Mouse (Mus musculus) c-Kit-negative CD71-positive TER-119-positive erythroid progenitor cells, embryonic 14.5 days (primary cell): ENCODE results near the gene Plpp1.

Experiments
- DNase-seq: peaks from one replicate; pipeline ENCODE4 v3.0.0-alpha.2; 2013; ENCODE audit warnings: low read depth, low spot score

Plpp1 gene

DNA sequence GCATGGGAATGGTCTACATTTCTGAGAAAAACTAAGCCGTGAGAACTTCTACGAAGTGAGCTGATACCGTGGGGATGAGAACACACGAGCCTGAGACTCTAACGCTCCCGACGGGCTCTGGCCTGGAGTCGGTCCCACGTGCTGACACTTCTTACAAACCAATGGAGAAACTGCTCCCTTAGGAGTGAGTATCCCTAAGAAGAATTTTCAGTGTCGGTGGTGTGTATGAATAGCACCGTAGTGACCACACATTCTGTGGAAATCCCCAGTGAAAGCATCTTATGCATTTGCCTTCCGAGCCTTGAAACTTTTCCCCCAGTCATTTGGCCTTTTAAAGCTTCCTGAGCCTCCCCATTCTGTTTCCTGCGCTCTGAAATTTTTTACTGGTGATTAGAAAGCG is 27.7 kb upstream of the Plpp1 start:
- DNase-seq = no peak

DNA sequence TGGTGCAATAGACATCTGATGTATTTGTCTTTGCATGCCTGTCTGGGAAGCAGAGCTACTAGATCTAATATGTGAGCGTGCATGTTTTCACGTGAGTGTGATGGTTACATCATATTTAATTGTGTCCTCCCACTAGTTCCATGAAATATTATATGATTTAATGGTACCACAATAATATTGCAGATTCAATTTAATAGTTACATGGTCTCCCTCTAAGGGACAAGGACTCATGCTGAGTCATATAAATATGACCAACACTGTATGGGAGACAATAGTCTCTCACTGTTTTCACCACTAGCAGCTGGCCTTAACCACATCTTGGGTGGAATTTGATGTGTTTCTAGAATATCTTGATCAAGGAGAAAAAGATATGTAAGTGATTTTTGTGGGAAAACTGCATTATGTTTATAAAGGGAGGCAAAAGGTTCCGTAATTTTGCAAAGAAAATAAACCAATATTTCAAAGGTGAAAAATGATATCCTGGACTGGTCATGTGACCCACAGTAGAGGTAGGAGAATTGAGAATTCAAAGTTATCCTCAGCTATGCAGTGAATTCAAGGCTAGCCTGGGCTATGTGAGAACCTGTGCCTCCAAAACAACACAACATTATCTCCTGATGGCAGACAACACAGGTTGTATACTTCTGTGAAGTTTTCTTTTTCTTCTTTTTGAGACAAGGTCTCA is 26.5 kb upstream of the Plpp1 start:
- DNase-seq = no peak

DNA sequence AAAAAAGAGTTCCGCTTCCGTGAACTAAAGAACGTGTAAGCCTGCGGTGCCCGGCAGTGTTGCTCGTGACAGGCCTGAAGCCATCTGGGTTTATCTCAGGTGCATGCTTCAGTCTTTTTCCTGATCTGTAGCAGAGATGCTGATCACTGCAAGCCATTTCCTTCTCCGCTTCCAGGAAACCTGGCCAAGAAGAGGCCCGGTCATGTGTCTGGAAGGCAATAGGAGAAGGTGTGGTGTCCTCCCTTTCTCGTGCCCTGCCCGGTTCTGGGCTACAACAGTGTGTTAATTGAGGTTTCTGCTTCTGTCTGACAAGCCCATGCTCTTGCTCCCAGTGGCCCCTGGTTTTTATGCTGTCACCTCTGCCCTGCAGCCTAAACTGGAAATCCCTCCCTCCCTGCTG is 24.7 kb upstream of the Plpp1 start:
- DNase-seq = no peak

DNA sequence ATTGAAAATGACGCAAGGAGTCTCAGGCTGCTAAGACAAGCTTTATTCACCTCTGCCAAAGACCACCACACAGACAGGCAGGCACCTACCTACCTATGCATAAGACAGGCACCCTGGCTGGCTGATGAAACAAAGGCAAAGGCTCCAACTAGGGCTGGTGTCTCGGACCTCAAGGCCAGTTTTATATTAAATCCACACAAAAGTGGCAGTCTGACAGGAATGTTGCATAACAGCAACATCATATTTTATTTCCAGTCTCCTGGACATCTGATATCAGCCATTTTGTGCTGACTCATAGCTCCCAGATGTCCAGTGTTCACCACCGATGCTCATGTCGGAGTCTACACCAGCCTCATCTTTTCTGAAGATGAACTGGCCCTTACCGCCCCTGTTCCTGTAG is 22.2 kb upstream of the Plpp1 start:
- DNase-seq = no peak

DNA sequence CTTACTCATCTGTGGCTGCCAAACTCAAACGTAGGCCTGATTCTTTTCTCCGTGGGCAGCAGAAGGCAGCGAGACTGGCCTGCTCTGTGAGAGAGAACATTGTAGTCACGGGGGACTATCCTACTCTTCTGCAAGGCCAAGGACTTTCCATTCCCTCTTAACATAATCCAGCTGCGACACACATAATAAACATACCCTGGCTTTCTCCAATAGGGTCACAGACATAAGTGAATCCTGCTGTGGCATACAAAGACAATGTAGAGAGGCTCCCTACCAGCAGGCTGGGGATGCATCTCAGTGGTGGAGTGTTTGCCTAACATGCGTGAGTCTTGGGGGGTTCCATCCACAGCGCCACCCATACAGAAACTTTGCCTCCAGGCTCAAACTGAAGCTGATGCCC is 15.3 kb upstream of the Plpp1 start:
- DNase-seq = no peak

DNA sequence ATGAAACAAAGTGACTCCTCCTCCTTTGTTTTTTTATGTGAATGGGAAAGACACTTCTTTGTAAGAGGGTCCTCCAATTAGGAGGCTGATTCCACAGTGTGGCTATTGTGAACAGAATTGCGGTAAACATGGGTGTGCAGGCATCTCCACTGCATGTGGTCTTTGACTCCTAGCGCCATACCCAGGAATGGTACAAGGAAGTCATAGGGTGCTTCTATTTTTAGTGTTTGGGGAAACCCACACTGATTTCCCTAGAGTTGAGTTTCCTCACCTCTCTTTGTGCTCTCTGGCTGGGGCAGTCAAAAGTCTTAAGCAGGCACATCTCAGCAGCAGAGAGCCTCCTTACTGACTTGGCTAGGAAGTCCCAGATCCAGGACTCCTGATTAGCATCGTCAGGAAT is 14.4 kb upstream of the Plpp1 start:
- DNase-seq = no peak

DNA sequence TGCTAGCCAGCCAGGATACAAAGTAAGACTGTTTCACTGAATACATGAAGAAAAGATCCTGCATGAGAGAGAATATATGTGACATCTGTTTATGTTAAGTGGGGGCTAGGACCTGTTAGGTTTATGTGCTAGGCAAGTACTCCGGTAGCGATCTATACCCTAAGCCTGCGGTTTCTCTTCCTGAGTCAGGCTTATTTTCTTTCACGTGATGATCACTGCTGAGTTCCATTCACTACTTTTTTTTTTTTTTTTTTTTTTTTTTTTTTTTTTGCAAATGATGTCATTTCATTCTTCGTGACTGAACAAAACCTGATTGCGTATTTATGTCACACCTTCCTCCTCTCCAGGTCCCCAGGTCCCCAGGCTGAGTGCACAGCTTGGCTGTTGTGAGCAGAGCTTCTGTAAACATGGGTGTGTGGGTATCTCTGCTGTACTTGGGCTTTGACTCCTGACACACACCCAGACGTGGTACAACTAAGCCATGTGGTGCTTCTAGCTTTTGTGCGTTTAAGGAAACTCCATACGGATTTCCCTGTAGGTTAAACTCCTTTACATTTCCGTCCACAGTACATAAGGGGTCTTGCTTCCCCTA is 13.6 kb upstream of the Plpp1 start:
- DNase-seq = no peak

DNA sequence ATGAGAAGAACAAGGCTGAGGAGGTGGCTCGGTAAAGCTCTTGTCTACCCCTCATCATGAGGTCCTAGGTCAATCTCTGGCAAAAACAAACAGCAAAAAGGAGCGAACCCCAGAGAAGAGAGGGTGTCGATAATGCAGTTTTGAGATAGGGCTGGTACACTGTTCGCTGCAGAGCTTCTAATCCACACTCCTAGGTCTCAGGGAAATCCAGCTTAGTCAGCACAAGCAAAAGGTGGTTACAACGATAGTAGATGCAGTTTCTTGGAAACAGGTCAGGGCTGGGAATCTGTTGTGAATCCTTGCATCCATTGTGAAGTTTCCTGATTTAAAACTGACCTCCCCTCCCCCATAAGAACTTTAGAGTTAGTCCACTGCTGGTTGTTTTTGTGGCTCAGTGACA is 9.8 kb upstream of the Plpp1 start:
- no peak for DNase-seq

DNA sequence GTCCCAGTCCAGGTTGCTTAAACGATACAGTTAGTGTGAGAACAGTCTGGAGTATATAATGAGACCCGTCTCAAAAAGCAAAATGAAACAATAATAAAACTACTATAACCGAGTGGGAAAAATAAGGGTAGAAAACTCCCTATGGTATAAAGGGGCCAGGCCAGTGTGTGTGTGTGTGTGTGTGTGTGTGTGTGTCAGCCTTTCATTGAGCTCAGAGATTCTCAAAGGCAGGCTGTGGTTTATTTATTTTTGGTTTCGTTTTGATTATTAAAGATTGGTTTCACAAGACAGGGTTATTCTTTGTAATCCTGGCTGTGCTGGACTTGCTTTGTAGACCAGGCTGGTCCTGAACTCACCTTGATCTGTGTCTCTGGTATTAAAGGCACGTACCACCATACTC is 8.7 kb upstream of the Plpp1 start:
- DNase-seq = no peak

DNA sequence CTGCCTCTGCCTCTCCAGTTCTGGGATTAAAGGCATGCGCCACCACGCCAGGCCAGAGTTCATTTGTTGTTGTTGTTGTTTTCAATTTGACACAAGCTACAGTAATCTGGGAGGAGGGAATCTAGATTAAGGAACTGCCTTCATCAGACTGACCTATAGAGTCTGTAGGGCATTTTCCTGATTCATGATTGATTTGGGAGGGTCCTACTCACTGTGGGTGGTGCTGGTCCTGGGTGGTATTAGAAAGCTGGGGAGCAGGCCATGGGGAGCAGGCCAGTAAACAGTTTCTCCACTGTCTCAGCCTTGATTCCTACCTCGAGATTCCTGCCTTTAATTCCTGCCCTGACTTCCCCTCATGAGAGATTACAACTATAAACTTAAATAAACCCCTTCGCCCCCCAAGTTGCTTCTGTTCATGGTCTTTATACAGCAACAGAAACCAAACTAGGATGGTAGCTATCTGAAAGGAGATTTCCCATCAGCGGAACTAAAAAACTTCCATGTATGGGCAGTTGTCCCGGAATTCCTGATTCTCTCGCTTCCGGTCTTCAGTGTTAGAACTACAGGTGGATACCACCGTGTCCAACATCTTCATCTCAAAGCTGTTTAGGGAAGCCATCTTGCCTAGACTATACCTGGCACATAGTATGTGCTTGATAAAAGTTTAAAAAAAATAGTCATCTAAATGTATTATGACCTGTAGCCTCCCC is 2.2 kb upstream of the Plpp1 start:
- DNase-seq = no peak

DNA sequence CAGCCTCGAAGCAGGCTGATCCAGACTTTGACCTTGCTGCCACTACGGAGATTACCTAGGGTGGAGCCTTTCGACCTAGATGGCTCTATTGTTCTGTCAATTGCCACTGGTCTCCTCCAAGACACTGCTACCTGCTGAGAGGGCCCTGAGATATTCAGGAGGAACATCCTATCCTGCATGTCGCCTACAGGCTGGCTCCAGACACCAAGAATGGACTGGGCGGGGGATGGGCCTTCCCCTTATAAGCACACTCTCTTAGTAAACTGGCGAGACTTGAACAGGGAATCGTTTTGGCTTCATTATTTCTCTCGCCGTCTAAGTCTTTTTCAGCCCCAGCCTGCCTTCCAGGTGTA is 1.7 kb upstream of the Plpp1 start:
- DNase-seq = no peak

DNA sequence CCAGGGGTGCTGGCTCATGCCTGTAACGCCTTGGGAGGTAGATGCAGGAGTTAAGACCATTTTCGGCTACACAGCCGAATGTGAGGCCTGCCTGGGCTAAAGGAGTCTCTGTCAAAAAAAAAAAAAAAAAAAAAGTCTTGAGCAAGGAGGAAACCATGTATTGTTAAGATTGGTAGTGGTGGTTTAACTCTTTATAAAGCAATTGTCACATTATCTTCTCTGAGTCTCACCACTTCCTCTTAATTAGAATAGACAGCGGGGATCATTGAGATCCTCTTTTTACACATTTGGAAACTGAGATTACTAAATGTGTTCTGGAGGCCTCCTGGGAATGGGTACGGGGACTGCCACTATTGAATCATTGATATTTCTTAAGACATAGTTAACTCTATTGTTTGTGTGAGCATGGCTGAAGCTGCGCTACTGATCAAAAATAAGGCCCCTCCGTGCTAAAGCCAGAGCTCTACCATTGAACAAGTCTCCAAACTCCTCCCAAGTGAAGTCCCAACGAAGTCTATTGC is 811 bp upstream of the Plpp1 start:
- no peak for DNase-seq

DNA sequence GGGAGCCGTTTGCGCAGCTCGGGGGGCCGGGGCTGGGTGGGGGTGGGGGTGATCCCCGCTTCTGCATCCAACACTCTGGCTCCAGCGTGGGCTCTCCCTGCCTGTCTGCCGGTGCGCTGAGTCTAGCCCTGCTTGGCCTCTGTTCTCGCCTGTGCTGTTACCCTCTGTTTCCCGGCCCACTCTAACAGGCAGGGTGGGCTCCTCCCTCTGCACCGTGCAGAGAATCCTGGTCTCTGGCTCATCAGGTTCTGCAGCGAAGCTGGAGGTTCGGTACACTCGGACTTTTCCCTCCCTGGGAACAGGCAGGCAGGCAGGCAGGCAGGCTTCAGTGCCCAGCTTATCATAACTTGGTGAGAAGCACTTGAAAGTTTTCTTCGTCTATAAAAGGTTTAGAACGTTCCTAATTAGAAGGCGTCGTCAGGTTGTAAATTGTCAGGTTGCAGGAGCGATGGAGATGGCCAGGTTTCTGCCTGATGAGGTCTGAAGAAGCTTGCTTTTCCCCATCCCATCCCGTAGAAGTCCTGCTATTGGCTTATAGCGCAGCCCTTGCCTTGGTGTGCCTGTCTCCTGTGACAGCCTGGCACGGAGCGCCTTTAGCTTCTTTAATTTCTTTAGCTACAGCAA is 901 bp downstream of the Plpp1 start:
- DNase-seq = peak; percentile 38

DNA sequence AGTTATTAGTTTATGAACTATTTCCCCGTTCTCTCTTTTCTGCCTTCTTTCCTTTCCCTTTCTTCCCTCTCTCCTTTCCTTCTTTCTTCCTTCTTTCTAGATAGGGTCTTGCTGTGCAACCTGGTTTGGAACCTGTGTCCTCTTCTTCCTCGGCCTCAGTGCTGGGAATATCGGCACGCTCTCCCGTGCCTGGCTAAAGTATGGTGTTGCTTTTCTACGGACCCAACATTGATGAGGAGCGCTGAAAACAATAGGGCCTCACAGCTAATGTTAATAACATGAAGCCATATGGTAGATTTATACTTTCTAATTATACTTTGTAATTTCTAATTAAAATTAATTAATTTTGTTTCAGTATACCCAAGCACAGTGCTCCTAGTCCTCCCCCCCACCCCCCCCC is 2.5 kb downstream of the Plpp1 start:
- no peak for DNase-seq

DNA sequence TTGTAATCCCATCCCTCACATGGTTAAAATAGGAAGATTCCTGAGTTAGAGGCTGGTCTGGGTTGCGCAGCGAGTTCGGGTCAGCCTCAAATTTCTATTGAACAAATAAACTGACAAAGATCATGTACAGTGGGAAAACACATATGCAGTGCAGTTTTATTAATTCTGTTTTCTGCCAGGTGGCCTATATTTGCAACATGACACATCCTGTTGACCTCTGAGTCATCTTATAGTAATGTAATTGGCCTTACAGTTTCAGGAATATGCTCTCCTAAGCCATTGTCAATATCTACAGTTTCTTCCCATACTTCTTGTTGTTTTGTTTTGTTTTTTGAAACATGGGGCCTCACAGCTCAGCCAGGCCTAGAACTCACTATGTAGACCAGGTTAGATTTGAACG is 3.1 kb downstream of the Plpp1 start:
- DNase-seq = no peak

DNA sequence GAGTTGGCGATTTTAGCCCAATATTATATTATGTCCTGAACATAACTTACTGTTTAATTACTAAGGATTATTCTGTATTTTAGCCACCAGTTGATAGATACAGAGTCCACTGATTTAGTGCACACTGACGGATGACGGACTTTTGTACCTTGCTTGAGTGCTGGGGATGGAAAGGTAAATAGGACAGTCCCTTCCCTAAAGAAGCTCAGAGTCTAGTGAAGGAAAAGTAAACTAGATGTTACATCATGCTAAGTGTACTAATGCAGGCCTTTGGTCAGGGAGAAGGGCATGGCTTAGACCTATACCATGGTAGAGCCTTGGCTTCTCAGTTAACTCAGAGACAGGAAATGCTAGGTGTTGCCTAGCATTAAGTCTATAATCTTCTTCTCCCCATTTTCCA is 4.9 kb downstream of the Plpp1 start:
- no peak for DNase-seq

DNA sequence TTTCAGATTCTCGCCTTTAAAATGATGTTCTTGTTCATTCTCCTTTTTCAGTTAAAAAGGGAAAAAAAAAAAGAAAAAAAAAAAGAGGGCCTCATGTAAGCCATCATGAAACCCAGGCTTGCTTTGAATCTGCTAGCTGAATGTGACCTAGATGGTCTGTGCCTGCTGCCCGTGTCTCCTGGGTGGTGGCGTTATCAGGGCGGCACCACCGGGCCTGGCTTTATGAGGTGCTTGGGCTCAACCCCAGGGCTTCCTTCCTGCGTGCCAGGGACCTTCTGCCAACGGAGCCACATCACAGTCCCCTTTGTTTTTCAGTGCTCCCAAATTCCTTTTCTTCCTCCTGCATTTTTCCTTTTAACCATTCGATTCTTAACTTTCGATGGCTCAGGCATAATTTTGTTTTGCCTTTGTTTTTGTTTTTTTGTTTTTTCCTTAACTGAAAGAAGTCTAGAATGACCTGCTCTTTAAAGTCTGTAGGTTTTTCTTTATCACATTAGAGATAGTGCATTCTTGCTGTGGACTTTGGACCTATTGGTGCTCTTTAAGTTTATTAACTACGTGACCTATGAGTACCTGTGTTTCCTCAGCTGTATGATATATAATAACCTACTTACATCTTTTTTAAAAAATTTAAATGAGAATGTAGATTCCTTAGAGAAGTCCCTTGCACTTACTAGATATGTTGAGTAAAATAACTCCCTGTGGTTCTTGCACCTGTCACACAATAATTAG is 7.5 kb downstream of the Plpp1 start:
- peak; percentile 64 for DNase-seq

DNA sequence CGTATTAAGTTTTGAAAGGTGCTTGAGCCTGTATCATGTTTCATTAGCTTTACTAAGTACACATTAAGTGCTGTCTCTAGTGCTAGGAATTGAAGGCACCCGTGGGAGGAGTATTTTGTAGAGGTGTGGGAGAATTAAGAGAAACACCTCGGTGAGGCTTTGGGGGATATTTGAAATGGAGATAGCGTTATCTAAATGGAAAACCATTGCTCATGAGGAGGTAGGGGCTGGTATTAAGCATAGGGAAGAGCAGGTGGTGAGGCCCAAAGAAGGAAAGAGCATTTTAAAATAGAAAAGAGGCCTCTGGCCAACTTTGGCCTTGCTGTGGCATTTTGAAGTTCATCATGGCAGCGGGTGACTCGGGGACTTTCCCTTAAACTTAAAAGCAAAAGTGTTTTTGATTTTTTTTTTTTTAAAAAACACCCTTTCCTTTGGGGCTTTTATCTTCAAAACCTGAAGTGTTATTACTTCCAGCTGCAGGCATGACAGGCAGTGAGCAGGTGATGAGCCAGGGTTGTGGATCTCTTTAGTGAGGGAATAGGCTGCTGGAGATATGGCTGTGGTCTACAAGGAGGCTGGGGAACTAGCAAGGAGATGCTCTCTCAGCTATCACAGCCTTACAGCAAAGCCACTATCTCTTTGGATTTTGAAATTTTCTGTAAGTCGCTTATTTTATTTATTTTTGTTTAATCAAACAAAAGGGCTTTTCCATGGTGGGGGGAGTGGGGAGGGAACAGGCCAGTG is 9.1 kb downstream of the Plpp1 start:
- DNase-seq = no peak

DNA sequence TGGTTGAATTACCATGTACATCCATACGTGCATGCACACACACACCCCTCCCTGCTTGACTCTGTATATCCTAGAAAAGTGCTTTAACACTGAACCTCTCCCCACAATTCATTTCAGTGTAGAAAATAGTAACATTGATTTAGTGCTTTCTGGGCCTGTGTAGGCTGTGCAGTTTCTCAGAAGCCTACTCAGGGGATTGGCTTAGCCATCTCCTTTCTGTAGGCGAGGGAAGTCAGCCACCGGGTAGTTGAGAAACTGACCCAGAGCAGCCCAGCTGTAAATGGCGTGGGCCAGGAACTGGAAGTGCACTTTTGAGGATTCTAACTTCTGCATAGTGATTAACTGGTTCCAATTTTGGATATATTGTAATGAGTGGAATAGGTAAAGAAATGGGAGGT is 9.7 kb downstream of the Plpp1 start:
- DNase-seq = no peak

DNA sequence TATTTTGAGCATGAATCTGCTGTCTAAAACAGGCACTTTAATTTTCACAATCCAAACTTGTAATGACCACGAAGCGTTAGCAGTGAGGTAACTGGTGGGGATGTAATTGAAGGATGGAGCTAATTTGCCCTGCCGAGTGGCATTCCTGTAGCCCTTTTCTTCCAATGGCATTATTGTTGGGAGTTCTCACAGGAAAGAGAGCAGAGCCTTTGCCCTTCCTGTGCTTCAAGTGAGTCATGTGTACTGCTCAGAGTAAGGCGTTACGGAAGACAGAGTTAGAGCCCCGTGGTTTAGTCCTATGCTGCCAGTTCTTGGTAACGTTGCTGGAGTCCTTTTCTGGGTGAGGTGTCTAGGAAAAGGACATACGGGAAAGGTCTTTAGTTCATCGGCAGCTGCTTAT is 10.2 kb downstream of the Plpp1 start:
- no peak for DNase-seq

DNA sequence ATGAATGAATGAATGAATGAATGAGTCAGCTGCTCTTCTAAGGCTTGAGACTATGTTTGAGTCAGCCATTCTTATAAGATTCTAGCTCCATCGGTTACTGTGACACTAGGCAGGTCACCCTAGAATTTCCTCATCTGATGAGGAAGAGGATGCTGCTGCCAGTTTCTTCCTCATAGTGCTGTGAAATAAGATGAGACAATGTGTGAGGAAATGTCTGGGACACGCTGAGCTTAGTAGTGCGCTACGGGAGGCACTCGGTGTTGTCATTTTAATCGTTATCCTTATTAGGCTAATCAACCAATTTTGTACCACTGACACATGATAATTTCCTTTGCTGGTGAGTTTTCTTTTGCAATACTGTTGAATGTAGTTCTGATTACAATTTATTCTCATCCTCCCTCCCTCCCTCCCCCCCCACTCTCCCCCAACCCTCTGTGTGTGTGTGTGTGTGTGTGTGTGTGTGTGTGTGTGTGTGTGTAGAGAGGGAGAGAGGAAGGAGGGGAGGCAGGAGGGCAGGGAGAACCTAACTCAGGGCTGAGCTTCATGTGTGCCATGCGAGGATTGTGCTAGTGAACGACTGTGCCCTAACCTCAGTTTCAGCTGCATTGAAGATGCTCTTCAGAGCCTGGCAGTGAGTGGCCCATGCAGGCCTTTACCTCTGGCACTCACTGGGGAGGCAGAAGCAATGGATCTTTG is 11.3 kb downstream of the Plpp1 start:
- no peak for DNase-seq
